Mouse (Mus musculus) induced T-regulatory cell, adult 2 months (primary cell): Measurements from ENCODE around the gene Nup133.
A peak's percentile ranks its signal among the peaks of the same experiment; 100 is the strongest.

Source experiments
- DNase-seq: peaks from one replicate; pipeline ENCODE4 v3.0.0-alpha.2; 2012; ENCODE audit warnings: low read depth

Gene Nup133

DNA sequence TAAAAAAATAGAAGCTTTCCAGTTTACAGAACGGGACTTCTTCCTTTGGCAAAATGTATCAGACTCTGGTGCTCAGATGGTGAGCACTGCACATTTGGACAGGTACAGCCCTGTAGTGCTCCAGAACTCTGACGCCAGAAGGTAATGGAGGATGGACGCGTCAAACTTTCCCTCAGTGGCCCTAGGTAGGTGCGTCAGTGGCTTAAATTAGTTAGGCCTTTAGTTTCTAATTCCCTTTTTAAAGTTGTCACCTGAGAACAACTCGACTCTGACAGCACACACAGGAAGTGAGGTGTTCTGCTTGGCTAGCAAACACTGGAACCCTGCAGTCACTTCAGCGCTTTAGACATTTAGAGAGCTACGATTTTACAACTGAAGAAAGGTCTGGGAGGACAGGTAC, 4.6 kb upstream of the Nup133 start:
- no peak for DNase-seq

DNA sequence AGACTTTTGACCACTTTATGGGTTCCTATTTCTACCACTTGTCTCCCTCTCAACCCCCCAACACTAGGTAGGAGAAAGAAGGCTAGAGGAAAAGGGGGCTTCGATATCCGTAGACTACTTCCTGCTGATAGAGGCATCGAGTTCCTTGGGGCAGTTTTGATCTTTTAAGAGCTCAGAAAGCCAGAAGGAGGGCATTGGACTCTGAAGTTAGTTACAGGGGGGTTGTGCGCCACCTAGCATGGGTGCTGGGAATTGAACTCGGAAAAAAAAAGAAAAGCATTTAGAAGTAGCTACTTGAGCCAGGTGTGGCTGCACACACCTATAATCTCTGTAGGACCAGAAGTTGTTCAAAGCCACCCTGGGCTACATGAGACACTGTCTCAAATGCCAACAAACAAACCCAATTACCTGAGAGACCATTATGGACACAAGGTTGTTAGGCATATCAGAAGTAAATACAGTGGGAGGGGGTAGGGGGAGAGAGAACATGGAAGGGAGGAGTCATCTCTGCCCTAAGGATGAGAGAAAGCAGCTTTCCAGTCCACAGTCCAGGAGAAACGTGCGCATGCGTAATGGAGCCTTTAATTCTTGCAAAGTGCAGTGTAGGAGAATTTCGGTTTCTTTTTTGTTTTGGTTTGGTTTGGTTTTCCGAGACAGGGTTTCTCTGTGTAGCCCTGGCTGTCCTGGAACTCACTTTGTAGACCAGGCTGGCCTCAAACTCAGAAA, 1.2 kb upstream of the Nup133 start:
- peak; percentile 89 for DNase-seq

DNA sequence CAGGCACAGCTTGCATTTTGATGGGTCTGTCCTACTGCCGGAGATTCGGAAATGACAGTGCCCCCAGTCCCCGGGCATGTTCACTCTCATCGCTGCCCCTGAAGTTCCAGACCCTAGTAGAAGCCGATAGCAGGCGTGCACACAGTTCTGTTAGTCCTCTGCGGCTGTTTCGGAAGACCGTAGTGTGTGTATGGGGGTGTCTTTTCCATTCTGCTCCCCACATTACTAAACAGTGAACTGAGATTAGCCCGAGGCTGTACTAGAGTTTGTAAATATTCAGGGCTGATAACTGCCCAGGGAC, 571 bp upstream of the Nup133 start:
- DNase-seq = no peak

DNA sequence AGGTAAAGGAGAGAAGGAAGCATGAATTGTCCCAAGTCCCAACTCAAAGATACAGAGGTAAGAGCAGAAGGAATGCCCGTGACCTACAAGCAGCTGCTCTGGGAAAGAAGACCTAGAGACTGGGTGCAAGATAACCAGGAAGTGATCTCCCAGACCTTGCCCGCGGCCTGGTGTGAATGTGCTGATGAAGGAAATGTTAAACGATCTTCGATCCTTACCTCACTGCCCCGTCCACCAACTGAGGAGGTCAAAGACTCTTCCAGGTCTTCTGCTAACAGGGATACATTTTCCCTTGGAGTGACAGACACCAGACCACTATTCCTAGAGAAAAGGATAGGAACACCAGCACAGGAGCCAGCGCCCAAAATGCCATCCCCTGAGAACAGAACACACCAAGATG, 20.0 kb downstream of the Nup133 start:
- DNase-seq = no peak

DNA sequence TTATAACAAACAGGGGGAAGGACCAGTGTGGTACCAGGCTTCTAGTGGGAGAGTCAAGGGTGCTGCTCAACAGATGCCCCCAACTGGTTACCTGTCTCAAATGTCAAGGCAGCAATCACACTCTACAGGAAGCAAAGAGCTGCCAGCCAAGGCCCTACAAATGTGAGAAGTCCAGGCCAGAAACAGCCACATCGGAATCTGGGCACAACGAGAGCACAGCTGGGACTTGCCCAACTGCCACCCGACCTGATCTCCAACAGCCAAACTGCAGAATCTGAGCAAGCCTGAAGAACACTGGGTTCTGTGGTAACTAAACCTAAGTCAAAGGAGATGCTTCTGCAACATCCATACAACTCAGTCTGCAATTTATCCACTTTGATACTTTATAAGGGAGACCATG, 23.4 kb downstream of the Nup133 start:
- DNase-seq = no peak

DNA sequence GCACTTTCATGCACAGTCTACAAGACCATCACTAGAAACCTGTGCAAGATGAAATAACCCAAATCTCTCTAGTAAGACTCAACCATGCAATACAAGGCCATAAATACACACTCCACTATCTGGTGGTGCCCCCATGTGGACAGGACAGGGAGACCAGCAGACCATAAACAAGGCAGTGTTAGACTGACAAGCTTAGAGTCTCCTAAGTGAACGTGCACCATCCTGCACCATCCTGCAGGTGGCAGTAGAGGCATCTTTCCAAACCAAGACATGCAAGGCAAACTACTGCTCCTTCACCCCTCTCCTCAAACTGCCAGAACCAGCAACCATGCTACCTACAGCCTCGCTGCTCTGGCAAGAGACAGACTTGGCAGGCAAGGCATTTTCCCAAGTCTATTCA, 24.3 kb downstream of the Nup133 start:
- peak; percentile 85 for DNase-seq

DNA sequence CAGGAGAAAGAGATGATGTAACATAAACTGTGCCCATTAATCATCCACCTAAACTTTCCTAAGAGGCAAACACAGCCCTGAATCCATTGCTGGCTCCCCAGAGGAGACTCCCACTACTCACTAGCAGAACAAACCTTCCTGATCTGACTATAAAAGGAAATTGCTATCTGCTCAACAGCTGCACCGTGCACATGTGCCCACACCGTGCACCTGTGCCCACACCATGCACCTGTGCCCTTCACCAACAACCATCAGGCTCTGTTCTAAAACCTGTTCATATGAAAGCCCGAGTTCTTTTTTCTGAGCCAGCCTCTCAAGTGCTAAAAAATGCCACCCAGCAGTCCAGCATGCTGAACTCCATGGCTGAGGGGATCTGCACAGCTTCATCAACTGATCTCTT, 34.4 kb downstream of the Nup133 start:
- DNase-seq = no peak

DNA sequence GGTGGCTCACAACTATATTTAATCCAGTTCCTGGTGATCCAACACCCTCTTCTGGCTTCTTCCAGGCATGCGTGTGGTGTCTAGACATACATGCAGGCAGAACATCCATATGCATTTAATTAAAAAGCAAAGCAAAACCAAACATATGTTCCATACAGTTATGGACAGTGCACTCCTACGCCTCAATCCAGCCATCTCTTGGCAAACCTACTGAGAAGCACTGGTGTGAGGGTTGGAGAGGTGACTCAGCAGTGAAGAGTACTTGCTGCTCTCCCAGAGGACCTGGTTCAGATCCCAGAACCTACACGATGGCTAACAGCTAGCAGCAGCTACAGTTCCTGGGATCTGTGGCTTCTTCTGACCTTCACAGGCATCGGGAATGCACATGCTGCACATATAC, 36.8 kb downstream of the Nup133 start:
- no peak for DNase-seq

DNA sequence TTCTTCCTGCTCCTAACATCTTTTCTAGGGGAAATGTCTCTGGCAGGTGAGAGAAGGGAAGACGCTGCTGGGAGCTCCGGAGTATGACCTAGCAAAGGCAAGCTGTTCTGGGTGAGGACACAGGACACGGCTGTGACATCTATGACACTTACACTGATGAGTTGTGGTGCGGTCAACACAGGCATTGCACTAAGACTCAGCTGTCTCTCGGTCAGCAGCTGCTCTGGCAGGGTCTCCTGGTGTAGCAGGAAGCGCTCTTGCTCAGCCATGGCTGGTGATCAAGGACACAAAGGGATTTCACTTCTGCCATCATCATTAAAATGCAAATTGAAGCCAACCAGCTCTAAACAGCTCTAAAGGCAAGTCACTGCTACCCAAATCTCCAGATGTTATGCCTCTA, 41.5 kb downstream of the Nup133 start:
- no peak for DNase-seq

DNA sequence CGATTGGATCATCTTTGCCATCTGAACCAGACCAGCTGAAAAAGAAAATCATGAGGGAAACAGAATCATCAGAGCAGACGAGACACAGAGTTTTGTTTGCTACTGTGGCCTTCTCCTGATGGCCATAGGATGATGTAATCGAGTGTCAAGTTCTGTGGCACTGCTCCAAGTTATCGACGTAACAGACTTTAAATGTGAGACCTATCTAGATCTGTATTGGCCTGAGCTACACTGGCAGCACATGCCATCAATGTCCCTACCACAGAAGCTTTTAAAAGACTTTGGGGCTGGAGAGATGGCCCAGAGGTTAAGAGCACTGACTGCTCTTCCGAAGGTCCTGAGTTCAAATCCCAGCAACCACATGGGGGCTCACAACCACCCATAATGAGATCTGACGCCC, 46.4 kb downstream of the Nup133 start:
- DNase-seq = no peak

DNA sequence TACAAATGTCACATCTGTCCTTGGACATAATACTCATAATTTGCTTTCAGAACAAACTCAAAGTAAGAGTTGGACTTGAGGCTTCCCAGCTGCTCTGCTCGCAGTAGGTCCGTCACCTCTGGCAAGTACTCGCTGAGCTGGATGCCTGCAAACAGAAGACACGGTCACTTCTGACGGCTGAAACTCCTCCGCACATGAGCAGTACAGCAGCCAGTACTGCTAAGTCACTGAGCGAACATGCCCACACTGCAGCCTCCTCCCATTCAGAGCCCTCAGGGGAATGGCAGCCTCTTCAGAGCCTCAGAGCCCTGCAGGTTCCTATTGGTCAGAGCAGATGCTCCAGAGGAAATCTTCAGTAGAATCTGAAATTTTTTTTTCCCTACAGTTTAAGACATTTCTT, 49.7 kb downstream of the Nup133 start:
- DNase-seq = no peak

DNA sequence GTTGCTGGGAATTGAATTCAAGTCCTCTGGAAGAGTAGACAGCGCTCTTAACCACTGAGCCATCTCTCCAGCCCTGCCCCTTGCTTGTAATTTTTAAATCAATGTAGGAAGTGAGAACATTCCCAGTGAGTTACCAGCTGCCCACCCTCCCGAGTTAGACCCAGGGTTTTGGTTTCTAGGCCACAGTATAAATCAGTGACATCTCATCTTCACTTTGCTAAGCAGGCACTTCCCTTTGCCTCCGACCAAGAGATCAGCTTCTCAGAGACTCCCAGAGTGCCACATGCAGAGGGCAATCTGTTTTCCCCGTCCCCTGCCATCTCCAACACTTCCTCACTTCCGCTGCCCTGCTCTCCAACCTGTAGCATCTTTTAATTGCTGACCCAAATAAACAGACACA, 50.5 kb downstream of the Nup133 start:
- DNase-seq = no peak

DNA sequence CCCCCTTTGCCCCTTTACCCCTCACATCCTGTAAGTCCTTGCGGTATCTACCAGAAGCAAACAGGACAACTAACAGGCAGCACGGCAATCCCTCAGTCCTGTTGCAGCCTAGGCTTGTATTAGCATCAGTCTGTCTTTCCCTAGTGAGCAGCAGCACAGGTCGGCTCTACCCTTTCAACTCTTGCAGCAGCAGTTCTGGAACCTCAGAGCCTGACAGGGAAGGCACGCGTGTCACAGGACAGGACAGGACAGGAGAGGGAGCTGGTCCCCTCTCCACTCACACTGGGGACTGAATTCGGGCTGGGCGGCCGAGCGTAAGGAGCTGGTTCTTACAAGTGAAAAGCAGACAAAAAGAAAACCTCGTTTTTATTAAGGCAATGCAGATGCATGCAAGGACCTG, 52.3 kb downstream of the Nup133 start:
- no peak for DNase-seq

DNA sequence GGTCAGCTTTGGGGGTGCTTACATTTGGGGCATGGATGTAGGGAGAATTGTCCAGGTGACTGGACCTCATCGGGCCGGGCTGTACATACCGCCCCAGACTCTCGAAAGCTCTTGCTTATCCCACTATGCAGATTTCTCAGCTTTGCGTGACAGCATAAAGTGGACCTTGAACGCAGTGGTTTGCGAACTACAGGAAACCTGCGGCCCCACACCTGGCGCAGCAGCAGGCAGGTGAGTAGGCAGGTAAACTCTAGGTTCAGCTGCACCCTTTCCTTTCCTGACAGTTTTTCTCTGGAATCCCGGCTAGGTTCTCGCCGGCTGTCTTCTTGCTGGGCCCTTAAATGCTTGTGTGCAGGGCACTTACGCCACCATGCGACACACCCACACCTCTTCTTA, 52.7 kb downstream of the Nup133 start:
- no peak for DNase-seq

DNA sequence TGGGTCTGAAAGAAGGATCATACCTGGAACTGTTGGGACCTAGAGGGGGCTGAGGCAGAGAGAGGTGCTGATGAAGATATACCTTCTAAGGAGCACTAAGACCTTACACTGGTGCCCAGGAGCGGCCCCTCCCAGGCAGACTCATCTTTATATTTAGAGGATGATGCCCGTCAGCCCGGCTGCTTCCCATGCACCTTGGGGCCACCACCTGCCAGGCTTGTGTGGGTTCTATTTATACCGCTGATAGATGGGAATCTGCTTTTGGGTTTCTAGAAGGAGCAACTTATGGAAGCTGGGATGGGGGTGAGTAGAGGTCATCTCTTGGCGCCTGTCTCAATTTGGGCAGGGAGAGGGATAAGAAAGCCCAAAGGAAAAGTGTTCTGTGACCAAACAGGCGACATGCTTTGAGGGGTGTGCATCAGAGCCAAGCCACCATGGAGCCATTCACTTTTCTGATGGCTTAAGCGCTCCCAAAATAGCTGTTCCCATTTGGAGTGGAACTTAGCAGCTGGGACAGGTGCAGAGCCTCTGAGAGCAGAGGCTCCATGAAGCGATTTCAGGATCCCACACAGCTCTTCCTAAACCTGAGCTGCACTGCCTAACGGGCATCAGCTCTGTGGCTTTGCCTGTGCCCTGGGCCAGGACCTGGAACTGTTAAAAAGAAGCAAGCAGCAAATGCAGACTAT, 53.2 kb downstream of the Nup133 start:
- no peak for DNase-seq

DNA sequence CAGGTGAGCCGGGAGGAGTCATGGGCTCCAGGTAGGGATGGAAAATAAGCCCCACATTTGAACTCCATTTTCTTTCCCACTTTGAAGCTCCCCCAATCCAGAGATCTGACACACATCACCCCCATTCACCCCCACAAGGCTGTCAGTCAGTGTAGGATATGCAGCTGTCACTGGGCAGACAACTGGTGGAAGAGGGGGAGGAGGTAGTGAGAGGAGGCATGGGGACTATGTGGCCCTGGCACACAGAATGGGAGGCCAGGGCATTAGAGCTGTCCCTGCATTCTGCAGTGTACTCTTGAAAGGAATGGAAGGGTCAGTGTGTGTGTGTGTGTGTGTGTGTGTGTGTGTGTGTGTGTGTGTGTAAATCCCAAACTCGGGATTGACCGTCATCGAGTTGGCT, 53.8 kb downstream of the Nup133 start:
- DNase-seq = no peak

DNA sequence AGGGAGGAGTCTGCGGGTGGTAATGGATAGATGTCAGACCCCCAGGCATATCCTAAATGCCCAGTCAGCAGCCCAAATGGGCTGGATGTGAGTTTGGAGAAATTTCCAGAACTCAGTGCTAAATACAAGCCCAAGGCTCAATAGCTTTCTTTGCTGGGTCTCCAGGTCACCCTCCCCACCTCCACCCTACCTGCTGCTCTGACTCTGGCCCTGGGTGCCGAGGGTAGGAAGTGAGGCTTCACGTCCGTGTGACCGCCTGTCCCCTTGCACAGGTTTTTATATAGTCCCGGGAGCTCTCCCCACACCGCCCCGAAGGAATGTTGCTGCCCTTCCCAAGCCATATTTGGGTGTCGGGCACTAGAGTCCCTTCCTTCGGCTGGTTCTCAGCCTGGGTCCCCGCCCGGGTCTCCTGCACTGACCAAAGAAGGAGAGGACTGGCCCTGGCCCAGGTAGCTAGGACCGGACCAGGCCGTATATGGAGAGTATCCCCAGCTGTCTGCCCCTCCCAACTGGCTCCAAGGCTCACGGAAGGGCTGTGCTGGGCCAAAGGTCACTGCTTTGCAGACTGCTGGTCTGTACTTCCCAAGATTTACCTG, 54.5 kb downstream of the Nup133 start, which contains the start of gene Acta1:
Gene Acta1 (minus strand): TSS at position 250 of the 596 bp plus-strand sequence.
- DNase-seq = no peak

DNA sequence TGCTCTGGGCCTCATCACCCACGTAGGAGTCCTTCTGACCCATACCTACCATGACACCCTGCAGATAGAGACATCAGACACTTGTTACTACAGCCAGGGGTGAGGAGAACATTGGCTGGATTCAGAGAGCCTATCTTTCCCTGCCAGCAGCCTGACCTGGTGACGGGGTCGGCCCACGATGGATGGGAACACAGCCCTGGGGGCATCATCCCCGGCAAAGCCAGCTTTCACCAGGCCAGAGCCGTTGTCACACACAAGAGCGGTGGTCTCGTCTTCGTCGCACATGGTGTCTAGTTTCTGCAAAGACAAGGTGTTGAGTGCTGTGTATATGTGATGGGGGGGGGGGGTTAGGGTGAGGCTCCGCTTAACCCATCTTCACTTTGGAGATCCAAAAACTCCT, 55.7 kb downstream of the Nup133 start:
- no peak for DNase-seq

DNA sequence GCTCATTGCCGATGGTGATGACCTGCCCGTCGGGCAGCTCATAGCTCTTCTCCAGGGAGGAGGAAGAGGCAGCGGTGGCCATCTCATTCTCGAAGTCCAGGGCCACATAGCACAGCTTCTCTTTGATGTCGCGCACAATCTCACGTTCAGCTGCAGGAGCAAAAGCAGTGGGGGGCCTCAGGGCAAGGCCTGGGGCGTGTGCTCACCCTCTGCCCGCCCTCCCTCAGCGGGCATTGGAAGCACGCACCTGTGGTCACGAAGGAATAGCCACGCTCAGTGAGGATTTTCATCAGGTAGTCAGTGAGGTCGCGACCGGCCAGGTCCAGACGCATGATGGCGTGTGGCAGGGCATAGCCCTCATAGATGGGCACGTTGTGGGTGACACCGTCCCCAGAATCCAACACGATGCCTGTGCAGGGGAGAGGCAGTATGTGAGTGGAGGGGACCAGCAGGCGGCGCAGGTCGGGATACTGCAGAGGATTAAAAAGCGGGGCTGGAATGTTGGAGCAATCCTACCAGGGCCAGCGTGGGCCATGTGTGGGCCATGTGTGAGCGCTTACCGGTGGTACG, 56.4 kb downstream of the Nup133 start:
- no peak for DNase-seq

DNA sequence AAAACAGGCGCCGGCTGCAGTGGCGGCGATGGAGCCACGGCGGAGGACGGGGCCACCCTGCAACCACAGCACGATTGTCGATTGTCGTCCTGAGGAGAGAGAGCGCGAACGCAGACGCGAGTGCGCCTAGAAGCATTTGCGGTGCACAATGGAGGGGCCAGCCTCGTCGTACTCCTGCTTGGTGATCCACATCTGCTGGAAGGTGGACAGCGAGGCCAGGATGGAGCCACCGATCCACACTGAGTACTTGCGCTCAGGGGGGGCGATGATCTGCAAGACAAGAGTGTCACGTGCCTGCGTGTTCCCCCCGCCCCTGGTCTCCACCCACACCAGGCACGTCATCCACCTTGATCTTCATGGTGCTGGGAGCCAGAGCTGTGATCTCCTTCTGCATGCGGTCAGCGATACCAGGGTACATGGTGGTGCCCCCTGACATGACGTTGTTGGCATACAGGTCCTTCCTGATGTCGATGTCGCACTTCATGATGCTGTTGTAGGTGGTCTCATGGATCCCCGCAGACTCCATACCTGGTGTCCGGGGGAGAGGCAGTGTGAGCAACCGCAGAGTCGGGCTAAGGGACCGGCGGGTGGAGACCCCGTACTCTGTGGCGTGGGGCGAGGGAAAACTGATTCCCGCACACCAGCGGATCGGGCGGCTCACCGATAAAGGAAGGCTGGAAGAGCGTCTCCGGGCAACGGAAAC, 57.0 kb downstream of the Nup133 start:
- peak; percentile 4 for DNase-seq

DNA sequence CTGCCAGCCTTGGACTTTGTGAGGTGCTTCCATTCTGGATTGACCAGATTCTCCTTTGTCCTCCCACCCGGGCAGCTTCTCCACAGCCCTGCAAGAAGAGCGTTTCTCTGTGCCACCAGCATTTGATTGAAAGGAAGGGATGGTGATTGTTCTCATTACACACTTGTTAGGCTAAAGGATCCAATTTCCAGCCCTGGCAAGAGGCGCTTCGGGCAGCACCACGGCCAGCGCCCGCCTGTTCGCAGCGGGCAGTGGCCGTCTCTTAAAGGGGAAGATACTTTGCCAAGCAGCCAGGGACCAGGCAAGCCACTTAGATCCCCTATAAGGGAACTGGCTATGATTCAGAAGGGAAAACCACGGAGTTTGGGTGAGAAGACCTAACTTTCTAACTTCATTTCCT, 57.8 kb downstream of the Nup133 start:
- DNase-seq = no peak

DNA sequence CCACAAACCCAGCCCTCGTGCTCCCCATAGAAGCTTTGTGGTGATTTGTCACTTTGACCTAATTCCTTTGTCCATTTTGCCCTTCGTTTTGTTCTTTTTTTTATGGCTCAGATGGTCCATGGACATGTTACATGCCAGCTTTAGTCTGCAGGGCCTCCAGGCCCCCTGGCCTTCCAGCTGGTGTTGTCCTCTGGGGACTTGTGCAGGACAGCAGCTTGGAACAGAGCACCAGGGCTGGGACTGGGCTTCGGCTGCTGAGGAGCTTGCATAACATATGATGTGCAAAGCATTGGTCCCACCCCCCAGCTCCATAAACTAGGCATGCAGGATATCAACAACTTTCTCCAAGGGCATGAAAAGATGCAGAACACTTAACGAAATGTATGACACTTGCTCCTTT, 59.3 kb downstream of the Nup133 start:
- no peak for DNase-seq

DNA sequence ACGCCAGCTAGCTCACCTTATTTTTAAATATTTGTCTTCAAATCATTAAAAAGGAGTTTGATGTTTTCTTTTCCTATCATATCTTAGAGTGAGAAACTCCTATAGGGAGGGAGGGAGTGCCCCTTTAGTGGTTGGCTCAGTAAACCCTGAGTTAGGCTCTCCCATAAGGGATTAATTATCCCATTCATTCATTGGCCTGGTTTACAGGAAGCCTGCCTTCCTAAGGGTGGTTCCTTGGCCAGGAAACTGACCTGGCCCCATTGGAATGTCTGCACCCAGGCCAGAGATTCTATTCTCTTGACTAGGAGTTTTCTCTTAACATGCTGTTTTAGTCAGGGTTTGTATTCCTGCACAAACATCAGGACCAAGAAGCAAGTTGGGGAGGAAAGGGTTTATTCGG, 61.1 kb downstream of the Nup133 start:
- no peak for DNase-seq
